ENCODE assay signal across 8 mouse cellular contexts in genomic region chr10:67264852-67265251, GRCm38 (mm10). TPM values are rescaled to one million over a fixed set of nuclear protein-coding genes. Genes with fewer than 3 reads are reported as not detected.
DNase-seq lines count a peak whose midpoint lies in the region; TF ChIP-seq lines count a peak whose summit lies in the region.

No protein-coding gene starts in this region.

- no peak overlapping the region for H3K4me3 ChIP-seq in heart, embryonic 10.5 days

- no peaks in the 10 kb centered on the region for H3K27me3 ChIP-seq in heart, embryonic 10.5 days (ENCODE audit: insufficient read depth, poor library complexity, severe bottlenecking)

- TF ChIP-seq CTCF in brain, embryonic 14.5 days (IDR thresholded peaks at IDR 0.05; ENCODE audit: borderline replicate concordance, extremely low read depth, insufficient read depth, insufficient read length), result peak; percentile 64; the same call in 1 of the 2 replicates

- no peak for TF ChIP-seq POLR2A in brain, embryonic 14.5 days (IDR thresholded peaks at IDR 0.05; ENCODE audit: borderline replicate concordance, extremely low read depth, insufficient read depth, insufficient read length, poor library complexity, severe bottlenecking)

- H3K4me1 ChIP-seq in heart, embryonic 10.5 days, result no peaks in the 10 kb centered on the region

- DNase-seq in heart, adult 11 months, result peak; percentile 90
- DNase-seq in heart, embryonic 10.5 days (ENCODE audit: low spot score), result no peak
- DNase-seq in right cerebral cortex, adult 2 months (ENCODE audit: low spot score in 2 of 2), result peak; percentile 51 to 67
- no peak for DNase-seq in right cerebral cortex, postnatal 36 days (ENCODE audit: low spot score in 2 of 2)
- peak; percentile 70 for DNase-seq in brain, embryonic 14.5 days (ENCODE audit: low read depth)
- peak; percentile 76 for DNase-seq in heart, postnatal 4 days
- DNase-seq in lung, postnatal 36 days, result peak; percentile 76
- DNase-seq in thymus, postnatal 4 days, result peak; percentile 49

- 43% methylated on average over 1 of the region's 1 CpGs for WGBS in heart, embryonic 10.5 days

- no peaks in the 10 kb centered on the region for H3K9me3 ChIP-seq in heart, embryonic 10.5 days

- H3K36me3 ChIP-seq in heart, embryonic 10.5 days, result peaks cover 32% of the 10 kb centered on the region

- no peak overlapping the region for H3K27ac ChIP-seq in heart, embryonic 10.5 days

RNA-seq across cellular contexts. Expression of gene Nrbf2, which starts 20.3 kb away (rescaled TPM):
- 30.3 and 35.6 TPM in 2 replicates for polyA plus RNA-seq in heart, embryonic 10.5 days (2016; fragmentation: Nextera tagmentation; extraction: Ambion mirVana)
- polyA plus RNA-seq in brain, embryonic 14.5 days (2012; rRNA removed), result 15.3 and 18.3 TPM in 2 replicates
- total RNA-seq in heart, postnatal 4 days (2021), result 1 to 10 TPM; 7.2 to 8.3 TPM

Comparison
In these comparisons a context has a peak if more than half of its experiments do, and no peak if none do; other contexts are left out.
1. DNase-seq: peak in heart, adult 11 months (single experiment), right cerebral cortex, adult 2 months (2 of 2), brain, embryonic 14.5 days (single experiment), heart, postnatal 4 days (single experiment), lung, postnatal 36 days (single experiment) and thymus, postnatal 4 days (single experiment); none in heart, embryonic 10.5 days (single experiment) and right cerebral cortex, postnatal 36 days (0 of 2).